Mouse (Mus musculus): ENCODE data around the gene Wdr60. TPM values are rescaled to one million over a fixed set of nuclear protein-coding genes. Genes with fewer than 3 reads are reported as not detected.

Gene Wdr60
- polyA plus RNA-seq, 1 experiment: 4.5 TPM

GRCm38 (mm10) chr12:116159695-116160094 is 103.1 kb downstream of the Wdr60 start:
- Histone ChIP-seq H3K4me3 (no peak overlapping the region), H3ac (ENCODE audit: control insufficient read depth, insufficient read length) (no peak overlapping the region), H3K27me3 (ENCODE audit: control insufficient read depth, insufficient read depth, insufficient read length) (no peaks in the 10 kb centered on the region), H3K79me2 (ENCODE audit: control insufficient read depth, insufficient read depth) (no peaks in the 10 kb centered on the region), H3K36me3 (ENCODE audit: control insufficient read depth, insufficient read depth) (no peaks in the 10 kb centered on the region), H3K4me2 (ENCODE audit: low read depth) (no peak overlapping the region)
- TF ChIP-seq SRF (IDR thresholded peaks at IDR 0.05; ENCODE audit: control insufficient read depth, insufficient read length, low read depth): no peak
- TF ChIP-seq POLR2AphosphoS2 (IDR thresholded peaks at IDR 0.05; ENCODE audit: insufficient read length, low read depth): no peak
- no peak for TF ChIP-seq TCF3 (IDR thresholded peaks at IDR 0.05; ENCODE audit: insufficient read length, low read depth)
- TF ChIP-seq MAX (IDR thresholded peaks at IDR 0.05; ENCODE audit: low read depth): no peak
- TF ChIP-seq USF1 (IDR thresholded peaks at IDR 0.05; ENCODE audit: low read depth): no peak
- no peak for TF ChIP-seq MYOG (IDR thresholded peaks at IDR 0.05; ENCODE audit: control insufficient read depth in 1 of 3, insufficient read depth in 1 of 3, insufficient read length in 2 of 3, low read depth in 2 of 3)
- no peak for TF ChIP-seq REST (IDR thresholded peaks at IDR 0.05; ENCODE audit: insufficient read depth, insufficient read length)
- no peak for TF ChIP-seq MYOD1 (IDR thresholded peaks at IDR 0.05; ENCODE audit: control insufficient read depth in 1 of 3, insufficient read length in 2 of 3, low read depth in 2 of 3)
- TF ChIP-seq TCF12 (IDR thresholded peaks at IDR 0.05; ENCODE audit: insufficient read depth, poor library complexity, severe bottlenecking): no peak
- no peak for TF ChIP-seq POLR2A (IDR thresholded peaks at IDR 0.05; ENCODE audit: insufficient read length, low read depth)
- no peak for TF ChIP-seq E2F4 (IDR thresholded peaks at IDR 0.05; ENCODE audit: insufficient read depth)
- TF ChIP-seq CEBPB (IDR thresholded peaks at IDR 0.05; ENCODE audit: insufficient read depth, poor library complexity, severe bottlenecking): no peak

- Histone ChIP-seq H3K79me2 (ENCODE audit: control insufficient read depth, insufficient read depth) (no peaks in the 10 kb centered on the region), H3ac (ENCODE audit: control insufficient read depth, insufficient read length) (no peak overlapping the region), H3K27me3 (ENCODE audit: control insufficient read depth, insufficient read depth, insufficient read length) (no peaks in the 10 kb centered on the region), H3K4me3 (no peak overlapping the region), H3K36me3 (ENCODE audit: control insufficient read depth, insufficient read depth) (no peaks in the 10 kb centered on the region), H3K4me2 (ENCODE audit: low read depth) (no peak overlapping the region)
- TF ChIP-seq TCF3 (IDR thresholded peaks at IDR 0.05; ENCODE audit: insufficient read length, low read depth) (no peak), MYOD1 (IDR thresholded peaks at IDR 0.05; ENCODE audit: control insufficient read depth in 1 of 3, insufficient read length in 2 of 3, low read depth in 2 of 3) (no peak), E2F4 (IDR thresholded peaks at IDR 0.05; ENCODE audit: insufficient read depth) (no peak), CEBPB (IDR thresholded peaks at IDR 0.05; ENCODE audit: insufficient read depth, poor library complexity, severe bottlenecking) (no peak), TCF12 (IDR thresholded peaks at IDR 0.05; ENCODE audit: insufficient read depth, poor library complexity, severe bottlenecking) (no peak), SRF (IDR thresholded peaks at IDR 0.05; ENCODE audit: control insufficient read depth, insufficient read length, low read depth) (no peak), POLR2A (IDR thresholded peaks at IDR 0.05; ENCODE audit: insufficient read length, low read depth) (no peak), USF1 (IDR thresholded peaks at IDR 0.05; ENCODE audit: low read depth) (no peak), MYOG (IDR thresholded peaks at IDR 0.05; ENCODE audit: control insufficient read depth in 1 of 3, insufficient read depth in 1 of 3, insufficient read length in 2 of 3, low read depth in 2 of 3) (no peak), REST (IDR thresholded peaks at IDR 0.05; ENCODE audit: insufficient read depth, insufficient read length) (no peak), MAX (IDR thresholded peaks at IDR 0.05; ENCODE audit: low read depth) (no peak), POLR2AphosphoS2 (IDR thresholded peaks at IDR 0.05; ENCODE audit: insufficient read length, low read depth) (no peak)
These were observed 103.6 kb downstream of the Wdr60 start for GRCm38 (mm10) chr12:116159223-116159622.

- Histone ChIP-seq H3K4me2 (ENCODE audit: low read depth) (peak overlapping the region; percentile 31), H3K4me3 (no peak overlapping the region), H3K27me3 (ENCODE audit: control insufficient read depth, insufficient read depth, insufficient read length) (no peaks in the 10 kb centered on the region), H3K36me3 (ENCODE audit: control insufficient read depth, insufficient read depth) (no peaks in the 10 kb centered on the region), H3ac (ENCODE audit: control insufficient read depth, insufficient read length) (no peak overlapping the region), H3K79me2 (ENCODE audit: control insufficient read depth, insufficient read depth) (no peaks in the 10 kb centered on the region)
- TF ChIP-seq CEBPB (IDR thresholded peaks at IDR 0.05; ENCODE audit: insufficient read depth, poor library complexity, severe bottlenecking) (no peak), SRF (IDR thresholded peaks at IDR 0.05; ENCODE audit: control insufficient read depth, insufficient read length, low read depth) (no peak), REST (IDR thresholded peaks at IDR 0.05; ENCODE audit: insufficient read depth, insufficient read length) (no peak), USF1 (IDR thresholded peaks at IDR 0.05; ENCODE audit: low read depth) (peak; percentile 91), E2F4 (IDR thresholded peaks at IDR 0.05; ENCODE audit: insufficient read depth) (no peak), POLR2AphosphoS2 (IDR thresholded peaks at IDR 0.05; ENCODE audit: insufficient read length, low read depth) (no peak), TCF12 (IDR thresholded peaks at IDR 0.05; ENCODE audit: insufficient read depth, poor library complexity, severe bottlenecking) (no peak), MAX (IDR thresholded peaks at IDR 0.05; ENCODE audit: low read depth) (no peak), TCF3 (IDR thresholded peaks at IDR 0.05; ENCODE audit: insufficient read length, low read depth) (no peak), MYOG (IDR thresholded peaks at IDR 0.05; ENCODE audit: control insufficient read depth in 1 of 3, insufficient read depth in 1 of 3, insufficient read length in 2 of 3, low read depth in 2 of 3) (no peak), MYOD1 (IDR thresholded peaks at IDR 0.05; ENCODE audit: control insufficient read depth in 1 of 3, insufficient read length in 2 of 3, low read depth in 2 of 3) (peak; percentile 14 to 49 (median 43))
These were observed 105.9 kb downstream of the Wdr60 start for GRCm38 (mm10) chr12:116156792-116157532.

Other genes starting within 250 kb of the Wdr60 start
- 14.5 TPM for gene Zfp386, start 215.3 kb downstream of the Wdr60 start, polyA plus RNA-seq (2012; fragmentation: generic; extraction: Trizol)
- gene Vipr2, start 185.3 kb downstream of the Wdr60 start, polyA plus RNA-seq (2012; fragmentation: generic; extraction: Trizol): 0.31 TPM
- gene Gm11027, start 12.4 kb upstream of the Wdr60 start, polyA plus RNA-seq (2012; fragmentation: generic; extraction: Trizol): not detected
- 16.1 TPM for gene Esyt2, start 18.2 kb upstream of the Wdr60 start, polyA plus RNA-seq (2012; fragmentation: generic; extraction: Trizol)
- gene Ncapg2, start 142.4 kb upstream of the Wdr60 start, polyA plus RNA-seq (2012; fragmentation: generic; extraction: Trizol): 4.4 TPM
- gene Ptprn2, start 222.7 kb upstream of the Wdr60 start, polyA plus RNA-seq (2012; fragmentation: generic; extraction: Trizol): 0.22 TPM